In genomic region chr7:112023150-112023600, GRCm38 (mm10) we compare ENCODE assay signal across 8 mouse cellular contexts. TPM values are rescaled to one million over a fixed set of nuclear protein-coding genes. Genes with fewer than 3 reads are reported as not detected.
DNase-seq lines count a peak whose midpoint lies in the region; ATAC-seq lines count a peak whose summit lies in the region.

Gene Usp47, plus strand, starts transcription at chr7:112023504.

- H3K4me2 ChIP-seq in intestine, embryonic 16.5 days (ENCODE audit: low read depth, low read length) = peak within 1 kb of the TSS; percentile 95

- H3K27ac ChIP-seq in intestine, embryonic 16.5 days (ENCODE audit: low read length) = peak within 1 kb of the TSS; percentile 98

- H3K36me3 ChIP-seq in intestine, embryonic 16.5 days (ENCODE audit: control insufficient read depth, insufficient read depth, low read length) = no peaks in the 10 kb centered on the region

- no peaks in the 10 kb centered on the region for H3K27me3 ChIP-seq in intestine, embryonic 16.5 days (replicated peaks; ENCODE audit: control insufficient read depth, insufficient read depth, low read length)

- DNase-seq in adrenal gland, adult 8-10 months = peak; percentile 65
- peak; percentile 72 for DNase-seq in embryo, embryonic 11.5 days (ENCODE audit: low read depth, low spot score)
- peak; percentile 85 to 87 for DNase-seq in gastrocnemius, postnatal 4 days (ENCODE audit: low spot score in 2 of 2)
- DNase-seq in left cerebral cortex, postnatal 25 days (ENCODE audit: low spot score in 2 of 2) = peak; percentile 86 to 89
- peak; percentile 88 for DNase-seq in mesoderm, embryonic 11.5 days (ENCODE audit: low read depth, low spot score)
- peak; percentile 85 for DNase-seq in right cerebral cortex, postnatal 25 days
- peak; percentile 87 for DNase-seq in yolk sac, embryonic 10.5 days (ENCODE audit: low spot score)

- intact Hi-C loops in left cerebral cortex, postnatal 25 days (cut with DNase I) = no loop called here

- ATAC-seq in intestine, embryonic 16.5 days = peak; percentile 81

- H3K4me1 ChIP-seq in intestine, embryonic 16.5 days (ENCODE audit: control insufficient read depth, insufficient read depth, low read length) = peaks cover 20% of the 10 kb centered on the region

- peak within 1 kb of the TSS; percentile 71 for H3K4me3 ChIP-seq in intestine, embryonic 16.5 days (ENCODE audit: low read length)

- no peaks in the 10 kb centered on the region for H3K9me3 ChIP-seq in intestine, embryonic 16.5 days (ENCODE audit: control insufficient read depth, low read length)

- under 1% methylated on average over 51 of the region's 54 CpGs for WGBS in intestine, embryonic 16.5 days

- peak within 1 kb of the TSS; percentile 92 for H3K9ac ChIP-seq in intestine, embryonic 16.5 days (ENCODE audit: low read depth, low read length)

RNA-seq across cellular contexts. Expression of gene Usp47, which starts in this region (rescaled TPM):
- 10 to 100 TPM; 65.9 to 71.9 (median 67.5) TPM for total RNA-seq in adrenal gland, adult 8-10 months (2022)
- 100 to 1,000 TPM; 164 to 168 TPM for total RNA-seq in gastrocnemius, postnatal 4 days (2021)
- polyA plus RNA-seq in intestine, embryonic 16.5 days (2015; fragmentation: Nextera tagmentation; extraction: Ambion mirVana) = 48.7 and 50.8 TPM in 2 replicates
- 10 to 100 TPM; 61.9 to 67.0 TPM for total RNA-seq in left cerebral cortex, postnatal 25 days (2021)

Comparison
In these comparisons a context has a peak if more than half of its experiments do, and no peak if none do; other contexts are left out.
1. Peak in every context shown above with its lines: DNase-seq, ATAC-seq, H3K4me3 ChIP-seq and H3K27ac ChIP-seq.